Mouse (Mus musculus) left cerebral cortex, postnatal 36 days (tissue): ENCODE measurements around the gene Olfr1220. TPM values are rescaled to one million over a fixed set of nuclear protein-coding genes. Genes with fewer than 3 reads are reported as not detected.

ENCODE experiments used
- DNase-seq, 2 experiments: peaks; one replicate each; pipeline ENCODE4 v3.0.0; 2021 to 2022; ENCODE audit warnings: low spot score in 2 of 2, mixed read lengths in 1 of 2
- intact Hi-C: fragments of 180-260 bp; cut with DNase I; formaldehyde crosslinking; loops from one replicate; pipeline ENCODE4 v1.15.1; 2025
- total RNA-seq, 2 experiments: library from RNA; stranded (reverse); gene quantifications; 2 replicates each; pipeline ENCODE4 v1.2.3; 2021

Gene Olfr1220
- not detected for total RNA-seq

GRCm38 (mm10) chr2:89106735-89107134 lies at the start of gene Olfr1220:
TSS of gene Olfr1220 (minus strand) at chr2:89106835.
- no peak for DNase-seq
- intact Hi-C loops, result no loop called here

DNA sequence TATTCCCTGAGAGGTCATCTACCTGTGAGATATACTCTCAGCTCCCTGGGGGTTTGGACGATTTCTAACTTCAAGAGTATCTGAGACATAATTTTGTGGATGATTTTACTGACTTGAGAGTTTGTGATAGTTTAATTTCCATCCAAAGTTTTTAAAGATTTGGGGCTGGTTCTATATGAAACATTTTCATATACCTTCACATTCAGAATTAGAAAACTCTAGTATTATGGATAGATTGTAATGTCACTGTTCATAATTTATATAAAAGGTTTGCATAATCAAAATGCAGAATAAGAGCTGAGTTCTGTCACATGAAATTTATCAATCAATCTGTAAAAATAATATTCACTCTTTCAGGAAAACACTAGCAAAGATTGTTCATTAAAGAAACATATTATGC lies 44.8 kb upstream of the Olfr1220 start, which contains the start of gene Olfr1223:
Olfr1223 (minus strand) TSS at position 101 of the 400 bp plus-strand sequence.
- intact Hi-C loops, result no loop called here

DNA sequence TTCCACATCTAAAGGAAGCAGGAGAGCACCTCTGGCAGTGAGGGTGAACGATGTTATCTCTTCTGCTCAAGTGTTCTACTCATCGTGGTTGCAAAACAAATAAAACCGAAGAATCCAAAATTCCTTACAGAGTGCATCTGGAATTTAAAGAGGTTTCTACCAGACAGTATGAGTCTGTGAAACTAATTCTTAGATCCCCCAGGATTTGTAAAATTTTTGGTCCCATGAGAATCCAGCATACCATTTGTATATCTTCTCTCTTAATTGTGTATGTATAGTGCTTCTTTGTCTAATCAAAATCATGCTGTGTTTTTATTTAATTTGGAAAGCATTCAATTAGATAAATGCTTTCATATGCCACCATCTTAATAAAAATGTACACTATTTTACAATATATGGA lies 26.3 kb upstream of the Olfr1220 start, which contains the start of gene Olfr1222:
Olfr1222 (minus strand) TSS at position 101 of the 400 bp plus-strand sequence.
- DNase-seq, result no peak
- intact Hi-C loops, result no loop called here

More for the DNA sequence above, 44.8 kb upstream of the Olfr1220 start, which contains the start of gene Olfr1223:
- DNase-seq, result no peak

GRCm38 (mm10) chr2:89117183-89117582 lies 10.5 kb upstream of the Olfr1220 start, which contains the start of gene Olfr1221:
TSS of gene Olfr1221 (minus strand) at chr2:89117283.
- intact Hi-C loops, result no loop called here
- no peak for DNase-seq

GRCm38 (mm10) chr2:89105651-89106050 lies 984 bp downstream of the Olfr1220 start:
- DNase-seq, result no peak
- intact Hi-C loops, result no loop called here

GRCm38 (mm10) chr2:89093848-89094247 lies 12.8 kb downstream of the Olfr1220 start:
- intact Hi-C loops, result no loop called here
- no peak for DNase-seq

GRCm38 (mm10) chr2:89083413-89083812 lies 23.2 kb downstream of the Olfr1220 start, which contains the start of gene Olfr1219:
TSS of gene Olfr1219 (minus strand) at chr2:89083513.
- intact Hi-C loops, result no loop called here
- no peak for DNase-seq

- intact Hi-C loops, result no loop called here
Observed at GRCm38 (mm10) chr2:89081487-89081886, 25.1 kb downstream of the Olfr1220 start.

DNA sequence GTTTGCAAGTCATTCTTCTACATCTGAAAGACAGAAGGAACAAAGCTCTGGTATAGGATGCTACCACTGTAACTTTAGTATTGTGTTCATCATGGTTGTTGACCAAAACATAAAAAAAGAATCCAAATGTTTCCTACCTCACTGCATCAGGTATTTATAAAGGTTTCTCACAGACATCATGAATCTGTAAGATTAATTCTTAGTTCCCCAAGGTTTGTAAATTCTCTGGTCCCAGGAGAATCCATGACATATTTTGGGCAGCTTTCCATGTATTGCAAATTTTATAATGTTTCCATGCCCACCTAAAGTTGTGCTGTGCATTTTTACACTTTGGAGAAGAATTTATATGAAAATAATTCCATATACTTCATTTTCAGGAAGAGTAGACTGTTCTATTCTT lies 45.5 kb downstream of the Olfr1220 start, which contains the start of gene Olfr1218:
Olfr1218 (minus strand) TSS at position 101 of the 400 bp plus-strand sequence.
- intact Hi-C loops, result no loop called here
- DNase-seq, result no peak

More at GRCm38 (mm10) chr2:89081487-89081886, 25.1 kb downstream of the Olfr1220 start:
- DNase-seq, result no peak

Other genes starting within 250 kb of the Olfr1220 start
- not detected for gene Olfr1206, start 243.6 kb downstream of the Olfr1220 start, total RNA-seq
- not detected for gene Olfr1208, start 204.5 kb downstream of the Olfr1220 start, total RNA-seq
- not detected for gene Olfr1209, start 191.7 kb downstream of the Olfr1220 start, total RNA-seq
- not detected for gene Olfr1211, start 168.7 kb downstream of the Olfr1220 start, total RNA-seq
- not detected for gene Olfr1212, start 152.9 kb downstream of the Olfr1220 start, total RNA-seq
- gene Gm13762, start 126.6 kb downstream of the Olfr1220 start, total RNA-seq, result not detected
- not detected for gene Olfr1214, start 114.2 kb downstream of the Olfr1220 start, total RNA-seq
- not detected for gene Olfr1215, start 99.9 kb downstream of the Olfr1220 start, total RNA-seq
- not detected for gene Olfr1216, start 88.5 kb downstream of the Olfr1220 start, total RNA-seq
- not detected for gene Olfr1217, start 74.8 kb downstream of the Olfr1220 start, total RNA-seq
- not detected for gene Olfr1218, start 45.6 kb downstream of the Olfr1220 start, total RNA-seq
- not detected for gene Olfr1219, start 23.3 kb downstream of the Olfr1220 start, total RNA-seq
- gene Olfr1221, start 10.4 kb upstream of the Olfr1220 start, total RNA-seq, result not detected
- not detected for gene Olfr1222, start 26.2 kb upstream of the Olfr1220 start, total RNA-seq
- gene Olfr1223, start 44.7 kb upstream of the Olfr1220 start, total RNA-seq, result not detected
- not detected for gene Olfr1224-ps1, start 57.3 kb upstream of the Olfr1220 start, total RNA-seq
- not detected for gene Olfr1225, start 67.8 kb upstream of the Olfr1220 start, total RNA-seq
- gene Olfr1226, start 93.2 kb upstream of the Olfr1220 start, total RNA-seq, result not detected
- not detected for gene Olfr1228, start 147.2 kb upstream of the Olfr1220 start, total RNA-seq
- gene Olfr1229, start 181.2 kb upstream of the Olfr1220 start, total RNA-seq, result not detected
- gene Olfr1230, start 190.4 kb upstream of the Olfr1220 start, total RNA-seq, result not detected
- not detected for gene Olfr1231, start 200.2 kb upstream of the Olfr1220 start, total RNA-seq
- not detected for gene Olfr1232, start 222.8 kb upstream of the Olfr1220 start, total RNA-seq
- gene Olfr1233, start 235.6 kb upstream of the Olfr1220 start, total RNA-seq, result not detected